Mouse (Mus musculus) liver, embryonic 18 days (tissue): ENCODE measurements around the gene 9130213A22Rik. TPM values are rescaled to one million over a fixed set of nuclear protein-coding genes. Genes with fewer than 3 reads are reported as not detected.

ENCODE experiments used
- polyA plus RNA-seq: library from polyadenylated mRNA; depleted of rRNA; stranded (reverse); fragments of >200 nt; gene quantifications from 2 replicates; pipeline ENCODE4 v1.2.3, GENCODE M21; 2012; rRNA removed

Gene 9130213A22Rik
- 0.11 and 0.12 TPM in 2 replicates for polyA plus RNA-seq

DNA sequence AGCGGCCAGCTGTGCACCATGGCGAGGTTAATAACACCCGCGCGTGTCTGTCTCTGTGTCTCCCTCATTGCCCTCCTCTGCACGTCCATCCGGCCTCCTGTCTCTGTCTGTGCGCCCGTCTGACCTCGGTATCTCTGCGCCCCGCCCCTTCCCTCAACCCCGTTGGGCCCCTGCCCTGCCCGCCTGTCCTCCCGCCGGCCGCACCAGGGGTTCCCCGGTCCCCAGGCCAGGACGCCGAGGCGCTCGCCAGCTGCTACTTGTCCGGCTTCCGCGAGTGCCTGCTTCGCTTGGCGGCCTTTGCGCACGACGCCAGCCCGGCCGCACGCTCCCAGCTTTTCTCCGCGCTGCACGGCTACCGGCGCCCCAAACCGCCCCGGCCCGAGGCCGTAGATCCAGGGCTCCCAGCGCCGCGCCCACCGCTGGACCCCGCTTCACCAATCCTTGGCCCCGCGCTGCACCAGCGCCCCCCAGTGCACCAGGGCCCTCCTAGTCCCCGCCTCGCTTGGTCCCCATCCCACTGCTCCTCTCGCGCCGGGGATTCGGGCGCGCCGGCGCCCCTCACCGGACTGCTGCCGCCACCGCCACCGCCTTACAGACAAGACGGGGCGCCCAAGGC is at the start of gene 9130213A22Rik:
Gene 9130213A22Rik, minus strand, starts transcription at position 254 of the 616 bp plus-strand sequence.

DNA sequence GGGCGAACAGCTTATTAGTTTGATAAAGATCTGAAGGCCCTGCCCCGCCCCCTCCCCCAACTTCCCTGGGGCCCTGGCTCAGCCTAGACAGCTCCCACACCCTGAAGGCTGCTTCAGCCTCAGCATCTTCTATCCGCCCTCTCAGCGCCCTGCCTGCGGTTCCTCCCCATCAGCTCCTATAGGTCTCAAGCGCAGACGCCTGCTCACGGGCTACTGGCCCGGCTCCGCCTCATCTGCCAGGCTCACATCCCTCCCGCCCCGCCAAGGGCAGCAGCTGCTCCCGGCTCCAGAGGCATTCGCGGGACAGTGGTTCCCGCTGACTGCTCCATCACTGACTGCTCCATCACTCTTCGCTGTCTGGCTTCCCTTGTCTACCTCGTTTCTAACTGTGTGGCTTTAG is 34.4 kb upstream of the 9130213A22Rik start, which contains the start of gene Alox12b:
Gene Alox12b, plus strand, starts transcription at position 190 of the 400 bp plus-strand sequence.

DNA sequence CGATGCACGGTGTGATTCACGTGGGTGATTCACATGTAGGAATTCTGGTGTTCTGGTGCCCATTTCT is 3.3 kb upstream of the 9130213A22Rik start, which contains the start of gene Aloxe3:
Gene Aloxe3, plus strand, starts transcription at position 45 of the 67 bp plus-strand sequence.

DNA sequence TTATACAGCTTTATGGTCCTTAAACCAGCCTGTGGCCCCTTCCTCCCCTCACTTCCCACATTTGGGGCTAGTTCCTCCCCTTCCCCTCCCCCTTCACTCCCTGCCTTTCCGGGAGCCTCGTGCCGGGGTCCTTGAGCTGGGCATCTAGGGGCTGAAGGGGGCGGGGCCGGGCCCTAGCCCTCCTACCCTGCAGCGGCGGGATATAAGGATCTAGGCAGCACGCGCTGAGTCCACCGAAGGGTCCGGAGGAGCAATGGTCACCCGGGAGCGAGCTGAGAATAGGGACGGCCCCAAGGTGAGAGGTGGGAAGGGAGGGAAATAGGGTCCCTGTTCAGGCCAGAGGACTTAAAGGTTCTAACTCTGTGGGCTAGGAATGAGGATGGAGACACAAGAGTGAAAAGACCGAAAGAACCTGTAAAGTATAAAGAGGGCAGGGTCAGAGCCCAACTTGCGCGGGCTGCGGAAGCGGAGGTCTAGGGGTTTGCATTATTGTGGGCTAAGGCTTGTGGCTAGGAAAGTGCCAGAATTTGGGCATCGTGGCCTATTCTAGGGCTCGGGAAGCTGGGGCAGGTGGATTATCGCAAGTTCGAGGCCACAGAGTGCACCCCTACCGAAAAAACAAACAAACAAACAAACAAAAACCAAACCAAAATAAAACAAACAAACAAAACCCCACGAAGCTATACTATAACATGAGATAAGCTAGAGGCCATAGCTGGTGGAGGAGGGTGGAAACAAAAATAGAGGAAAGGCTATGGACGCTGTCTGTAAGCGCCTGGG is 2.0 kb downstream of the 9130213A22Rik start, which contains the start of gene Hes7:
Gene Hes7, plus strand, starts transcription at position 184 of the 780 bp plus-strand sequence.

DNA sequence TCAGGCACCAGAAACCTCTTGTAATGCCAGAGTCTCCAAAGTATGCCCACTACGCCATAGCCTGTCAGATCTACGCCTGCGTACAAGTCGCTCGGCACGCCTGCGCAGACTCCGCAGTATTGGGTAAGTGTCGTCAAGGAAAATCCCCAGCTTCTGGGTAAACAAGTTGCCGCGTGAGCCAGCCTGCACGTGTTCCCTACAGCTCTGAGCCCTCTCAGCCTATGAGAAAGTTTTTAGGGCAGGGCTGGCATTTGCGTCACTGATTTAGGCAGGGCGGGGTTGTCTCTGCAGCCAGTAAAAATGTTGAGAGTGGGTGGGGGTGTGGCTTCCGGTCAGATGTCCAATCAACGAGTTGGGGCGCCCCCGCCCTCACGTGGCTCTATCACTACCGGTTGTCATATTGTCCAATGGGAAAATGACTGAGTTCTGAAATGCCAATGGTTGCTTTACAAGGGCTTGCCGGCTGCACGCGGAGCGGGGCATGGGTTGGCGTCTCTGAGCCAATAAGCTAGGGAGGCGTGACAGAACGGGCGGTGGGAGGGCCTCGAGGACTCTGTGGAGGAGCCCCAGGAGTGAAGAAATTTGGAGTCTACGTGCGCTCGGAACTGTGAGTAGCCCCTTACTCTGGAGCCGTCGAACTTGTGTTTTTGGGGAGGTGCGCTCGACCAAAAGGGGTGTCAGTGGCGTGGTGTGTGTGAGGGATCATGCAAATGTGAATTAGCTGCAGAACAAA is 27.5 kb downstream of the 9130213A22Rik start, which contains the start of gene Per1:
Gene Per1, plus strand, starts transcription at position 521 of the 733 bp plus-strand sequence.

DNA sequence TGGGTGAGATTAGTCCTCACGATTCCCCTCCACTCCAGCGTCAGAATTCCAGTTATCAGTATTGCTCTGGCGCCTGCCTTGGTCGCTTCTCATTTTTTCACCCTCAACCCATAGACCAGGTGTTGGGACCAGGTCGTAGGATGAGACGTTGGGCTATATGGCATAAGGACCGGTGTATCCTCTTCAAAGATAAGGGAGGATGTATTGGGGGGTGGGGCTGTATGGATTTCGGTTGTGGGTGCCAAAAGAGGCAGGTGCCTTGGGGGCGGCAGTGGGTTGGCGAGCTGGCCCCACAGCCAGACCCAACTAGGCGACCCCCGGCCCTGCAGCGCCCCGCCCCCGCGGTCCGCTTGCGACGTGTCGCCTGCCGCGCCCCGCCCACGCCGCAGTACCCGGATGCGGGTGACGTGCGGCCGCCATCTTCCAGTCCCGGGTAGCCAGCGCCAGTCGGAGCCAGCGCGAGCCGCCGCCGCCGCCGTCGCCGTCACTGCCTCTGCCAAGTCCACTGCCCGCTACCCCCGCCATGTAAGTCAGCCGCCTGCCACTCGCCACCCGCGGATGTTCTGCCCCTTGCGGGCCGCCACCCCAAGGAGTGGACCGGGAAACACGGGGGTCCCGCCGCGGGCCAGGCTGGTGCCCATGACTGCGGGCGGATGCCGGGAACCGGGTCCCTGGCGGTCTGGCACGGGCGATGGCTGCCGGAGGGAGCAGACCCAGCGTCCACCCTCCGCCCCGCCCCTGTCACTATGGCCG is 34.1 kb downstream of the 9130213A22Rik start, which contains the start of gene Vamp2:
Gene Vamp2, plus strand, starts transcription at position 388 of the 753 bp plus-strand sequence.

DNA sequence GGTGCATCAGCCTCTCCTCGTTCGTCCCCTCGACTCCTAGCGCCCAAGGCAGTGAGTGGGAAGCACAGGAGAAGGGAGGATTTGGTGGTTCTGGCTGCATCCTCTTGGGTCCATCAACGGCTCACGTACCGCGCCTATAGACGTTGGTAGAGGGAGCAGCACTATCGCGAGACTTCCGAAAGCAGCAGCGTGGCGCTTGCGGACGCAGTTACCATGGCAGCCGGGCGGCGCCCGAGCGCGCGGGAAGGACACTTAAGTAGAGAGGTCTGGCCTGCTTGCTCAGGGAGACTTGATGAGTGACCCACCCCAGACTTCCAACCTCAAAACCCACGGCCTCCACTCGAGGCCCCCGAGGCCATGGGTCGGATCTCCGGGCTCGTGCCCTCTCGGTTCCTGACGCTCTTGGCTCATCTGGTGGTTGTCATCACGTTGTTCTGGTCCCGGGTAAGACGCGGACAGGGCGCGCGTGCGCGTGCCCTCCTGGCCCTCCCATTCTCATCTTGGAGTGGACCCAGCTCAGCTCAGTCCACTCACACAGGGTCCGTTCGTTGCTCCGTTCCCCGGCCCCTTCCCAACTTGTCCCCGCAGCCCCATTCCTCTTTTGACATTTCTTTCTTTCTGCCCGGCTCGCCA is 51.7 kb downstream of the 9130213A22Rik start, which contains the start of gene Tmem107:
Gene Tmem107, plus strand, starts transcription at position 217 of the 633 bp plus-strand sequence.

Other genes starting within 250 kb of the 9130213A22Rik start
- gene Rnf222, start 234.0 kb downstream of the 9130213A22Rik start, polyA plus RNA-seq: 0.06 TPM in 2 replicates
- gene Rpl26, start 221.0 kb downstream of the 9130213A22Rik start, polyA plus RNA-seq: 1,723 and 1,900 TPM in 2 replicates
- gene Odf4, start 195.5 kb downstream of the 9130213A22Rik start, polyA plus RNA-seq: not detected in 2 replicates
- gene Arhgef15, start 165.1 kb downstream of the 9130213A22Rik start, polyA plus RNA-seq: 2.4 and 3.3 TPM in 2 replicates
- gene Slc25a35, start 154.5 kb downstream of the 9130213A22Rik start, polyA plus RNA-seq: 0.50 and 0.72 TPM in 2 replicates
- 9.2 and 10.1 TPM in 2 replicates for gene Rangrf, start 147.4 kb downstream of the 9130213A22Rik start, polyA plus RNA-seq
- gene Pfas, start 114.1 kb downstream of the 9130213A22Rik start, polyA plus RNA-seq: 5.6 and 6.6 TPM in 2 replicates
- 13.8 and 16.8 TPM in 2 replicates for gene Ctc1, start 106.7 kb downstream of the 9130213A22Rik start, polyA plus RNA-seq
- gene Aurkb, start 76.9 kb downstream of the 9130213A22Rik start, polyA plus RNA-seq: 37.0 and 39.6 TPM in 2 replicates
- gene Borcs6, start 62.9 kb downstream of the 9130213A22Rik start, polyA plus RNA-seq: 6.1 and 6.7 TPM in 2 replicates
- 9.0 and 9.5 TPM in 2 replicates for gene Tmem107, start 51.8 kb downstream of the 9130213A22Rik start, polyA plus RNA-seq
- gene Vamp2, start 34.1 kb downstream of the 9130213A22Rik start, polyA plus RNA-seq: 28.3 and 32.3 TPM in 2 replicates
- 6.8 and 9.4 TPM in 2 replicates for gene Per1, start 27.4 kb downstream of the 9130213A22Rik start, polyA plus RNA-seq
- gene Hes7, start 2.2 kb downstream of the 9130213A22Rik start, polyA plus RNA-seq: 0.15 and 0.19 TPM in 2 replicates
- 0.10 and 0.26 TPM in 2 replicates for gene Aloxe3, start 3.3 kb upstream of the 9130213A22Rik start, polyA plus RNA-seq
- gene Alox12b, start 34.4 kb upstream of the 9130213A22Rik start, polyA plus RNA-seq: not detected in 2 replicates
- 0.01 TPM in 1 of 2 replicates, not detected in the other for gene Alox8, start 75.3 kb upstream of the 9130213A22Rik start, polyA plus RNA-seq
- under 0.01 TPM in 1 of 2 replicates, not detected in the other for gene Gucy2e, start 114.4 kb upstream of the 9130213A22Rik start, polyA plus RNA-seq
- 5.7 and 6.8 TPM in 2 replicates for gene Cntrob, start 201.2 kb upstream of the 9130213A22Rik start, polyA plus RNA-seq
- gene Trappc1, start 201.4 kb upstream of the 9130213A22Rik start, polyA plus RNA-seq: 44.6 and 47.5 TPM in 2 replicates
- gene Kcnab3, start 203.7 kb upstream of the 9130213A22Rik start, polyA plus RNA-seq: 0.18 and 0.22 TPM in 2 replicates
- gene Rnf227, start 217.9 kb upstream of the 9130213A22Rik start, polyA plus RNA-seq: 0.41 and 0.54 TPM in 2 replicates
- 33.5 and 44.3 TPM in 2 replicates for gene Chd3, start 246.8 kb upstream of the 9130213A22Rik start, polyA plus RNA-seq